Mouse (Mus musculus) thymus, adult 2 months (tissue): Measurements from ENCODE around the gene Dnajc28.

ENCODE experiments used
- CTCF ChIP-seq: fragments of 200-500 bp; IDR thresholded peaks from 2 replicates; pipeline ENCODE4 v1.5.1; 2012; ENCODE audit warnings: mild to moderate bottlenecking, control low read depth, low read length, moderate library complexity, borderline replicate concordance; ENCODE audit not compliant: control insufficient read depth, poor library complexity, insufficient read depth; ENCODE audit errors: extremely low read depth
- POLR2A ChIP-seq: fragments of 200-500 bp; IDR thresholded peaks from 2 replicates; pipeline ENCODE4 v1.6.1; 2012; ENCODE audit warnings: mild to moderate bottlenecking, low read length, control low read depth, moderate library complexity; ENCODE audit not compliant: control insufficient read depth, poor library complexity, insufficient read depth; ENCODE audit errors: extremely low read depth

GRCm38 (mm10) chr16:91582307-91582706 lies 36.5 kb downstream of the Dnajc28 start:
- TF ChIP-seq CTCF = no peak
- TF ChIP-seq POLR2A = no peak
